Mouse (Mus musculus): Measurements from ENCODE around the gene Tcp11l2. TPM values are rescaled to one million over a fixed set of nuclear protein-coding genes. Genes with fewer than 3 reads are reported as not detected.
A peak's percentile ranks its signal among the peaks of the same experiment; 100 is the strongest.

Gene Tcp11l2
- polyA plus RNA-seq, 2 experiments: 31.4 to 44.2 TPM

GRCm38 (mm10) chr10:84585294-84585650 is 8.8 kb downstream of the Tcp11l2 start:
- peaks cover 0 to 5% of the 10 kb centered on the region in 2 experiments; a peak in 1 of 4 replicates for H3K4me1 ChIP-seq (replicated peaks; ENCODE audit: control insufficient read depth in 2 of 2, insufficient read depth in 2 of 2, low read length in 1 of 2)
- WGBS (ENCODE audit: insufficient replicate concordance): 34% methylated on average over 2 of the region's 2 CpGs
- no peak overlapping the region for H3K4me3 ChIP-seq (ENCODE audit: insufficient read depth in 1 of 2, low read depth in 2 of 2, low read length in 2 of 2)
- H3K9me3 ChIP-seq (ENCODE audit: control insufficient read depth, low read length): no peaks in the 10 kb centered on the region
- no peak overlapping the region for H3K27ac ChIP-seq
- H3K27me3 ChIP-seq (ENCODE audit: control insufficient read depth, insufficient read depth, low read length): no peaks in the 10 kb centered on the region
- ATAC-seq (ENCODE audit: insufficient read depth) (no peak), DNase-seq (ENCODE audit: low read depth in 3 of 3, low spot score in 3 of 3) (no peak)
- no peak overlapping the region for H3K9ac ChIP-seq (replicated peaks)
- no peak overlapping the region for H3K4me2 ChIP-seq (ENCODE audit: low read depth)
- no peaks in the 10 kb centered on the region for H3K36me3 ChIP-seq (replicated peaks; ENCODE audit: control insufficient read depth, insufficient read depth, low read depth)
- TF ChIP-seq CTCF (IDR thresholded peaks at IDR 0.05; ENCODE audit: low read depth): no peak
- no peak for TF ChIP-seq EP300 (IDR thresholded peaks at IDR 0.05; ENCODE audit: low read depth)

GRCm38 (mm10) chr10:84590956-84591355 is 14.5 kb downstream of the Tcp11l2 start:
- 65% methylated on average over 14 of the region's 14 CpGs for WGBS (ENCODE audit: insufficient replicate concordance)
- no peak for TF ChIP-seq CTCF (IDR thresholded peaks at IDR 0.05; ENCODE audit: low read depth)
- TF ChIP-seq EP300 (IDR thresholded peaks at IDR 0.05; ENCODE audit: low read depth): no peak
- no peaks in the 10 kb centered on the region for H3K27me3 ChIP-seq (ENCODE audit: control insufficient read depth, insufficient read depth, low read length)
- H3K4me2 ChIP-seq (ENCODE audit: low read depth): no peak overlapping the region
- no peak overlapping the region for H3K27ac ChIP-seq
- H3K9me3 ChIP-seq (ENCODE audit: control insufficient read depth, low read length): no peaks in the 10 kb centered on the region
- DNase-seq (ENCODE audit: low read depth in 3 of 3, low spot score in 3 of 3) (no peak), ATAC-seq (ENCODE audit: insufficient read depth) (no peak)
- no peak overlapping the region for H3K9ac ChIP-seq (replicated peaks)
- no peaks in the 10 kb centered on the region for H3K4me1 ChIP-seq (replicated peaks; ENCODE audit: control insufficient read depth in 2 of 2, insufficient read depth in 2 of 2, low read length in 1 of 2)
- no peaks in the 10 kb centered on the region; the same call in 1 of the 2 replicates for H3K36me3 ChIP-seq (replicated peaks; ENCODE audit: control insufficient read depth, insufficient read depth, low read depth)
- no peak overlapping the region for H3K4me3 ChIP-seq (ENCODE audit: insufficient read depth in 1 of 2, low read depth in 2 of 2, low read length in 2 of 2)

DNA sequence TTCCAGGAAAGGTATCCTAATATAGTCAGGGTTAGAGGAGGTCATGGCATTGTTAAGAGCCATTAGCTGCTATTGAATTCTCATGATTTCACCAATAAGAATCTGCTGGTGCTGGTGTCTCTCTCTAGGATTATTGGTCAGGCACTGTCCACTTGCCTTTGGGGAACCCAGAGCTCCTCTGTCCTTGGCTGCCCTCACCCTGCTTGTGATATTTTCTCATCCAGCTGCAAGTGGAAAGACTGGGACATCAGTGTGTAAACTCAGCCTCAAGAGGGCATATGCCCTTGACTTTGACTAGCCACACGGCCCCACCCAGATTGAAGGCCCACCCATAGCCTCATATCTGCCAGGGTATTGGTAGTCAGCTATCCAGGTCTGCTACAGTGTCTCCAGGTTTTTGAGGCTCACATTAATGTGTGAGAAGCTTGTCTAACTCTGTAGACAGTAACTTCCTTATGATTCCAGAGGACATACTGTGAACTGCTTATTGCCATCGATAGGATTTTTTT is 15.3 kb downstream of the Tcp11l2 start:
- WGBS (ENCODE audit: insufficient replicate concordance): 74% methylated on average over 2 of the region's 2 CpGs

GRCm38 (mm10) chr10:84592745-84593144 is 16.3 kb downstream of the Tcp11l2 start:
- H3K4me3 ChIP-seq (ENCODE audit: insufficient read depth in 1 of 2, low read depth in 2 of 2, low read length in 2 of 2): no peak overlapping the region
- H3K27me3 ChIP-seq (ENCODE audit: control insufficient read depth, insufficient read depth, low read length): no peaks in the 10 kb centered on the region
- no peaks in the 10 kb centered on the region for H3K4me1 ChIP-seq (replicated peaks; ENCODE audit: control insufficient read depth in 2 of 2, insufficient read depth in 2 of 2, low read length in 1 of 2)
- H3K9ac ChIP-seq (replicated peaks): no peak overlapping the region
- no peak for ATAC-seq (ENCODE audit: insufficient read depth)
- no peak for DNase-seq (ENCODE audit: low read depth in 3 of 3, low spot score in 3 of 3)
- no peaks in the 10 kb centered on the region for H3K9me3 ChIP-seq (ENCODE audit: control insufficient read depth, low read length)
- H3K4me2 ChIP-seq (ENCODE audit: low read depth): no peak overlapping the region
- 55% methylated on average over 3 of the region's 3 CpGs for WGBS (ENCODE audit: insufficient replicate concordance)
- TF ChIP-seq EP300 (IDR thresholded peaks at IDR 0.05; ENCODE audit: low read depth): no peak
- TF ChIP-seq CTCF (IDR thresholded peaks at IDR 0.05; ENCODE audit: low read depth): no peak
- no peak overlapping the region for H3K27ac ChIP-seq
- no peaks in the 10 kb centered on the region; the same call in 1 of the 2 replicates for H3K36me3 ChIP-seq (replicated peaks; ENCODE audit: control insufficient read depth, insufficient read depth, low read depth)

More for the DNA sequence above, 15.3 kb downstream of the Tcp11l2 start:
- Histone ChIP-seq H3K27ac (no peak overlapping the region), H3K36me3 (replicated peaks; ENCODE audit: control insufficient read depth, insufficient read depth, low read depth) (no peaks in the 10 kb centered on the region; the same call in 1 of the 2 replicates), H3K4me2 (ENCODE audit: low read depth) (no peak overlapping the region), H3K4me1 (replicated peaks; ENCODE audit: control insufficient read depth in 2 of 2, insufficient read depth in 2 of 2, low read length in 1 of 2) (no peaks in the 10 kb centered on the region), H3K9ac (replicated peaks) (no peak overlapping the region), H3K9me3 (ENCODE audit: control insufficient read depth, low read length) (no peaks in the 10 kb centered on the region), H3K27me3 (ENCODE audit: control insufficient read depth, insufficient read depth, low read length) (no peaks in the 10 kb centered on the region), H3K4me3 (ENCODE audit: insufficient read depth in 1 of 2, low read depth in 2 of 2, low read length in 2 of 2) (no peak overlapping the region)
- TF ChIP-seq CTCF (IDR thresholded peaks at IDR 0.05; ENCODE audit: low read depth) (0 out of 2 replicates have a peak, but pooled peaks have one; percentile 3), EP300 (IDR thresholded peaks at IDR 0.05; ENCODE audit: low read depth) (no peak)
- DNase-seq (ENCODE audit: low read depth in 3 of 3, low spot score in 3 of 3): no peak
- ATAC-seq (ENCODE audit: insufficient read depth): no peak

DNA sequence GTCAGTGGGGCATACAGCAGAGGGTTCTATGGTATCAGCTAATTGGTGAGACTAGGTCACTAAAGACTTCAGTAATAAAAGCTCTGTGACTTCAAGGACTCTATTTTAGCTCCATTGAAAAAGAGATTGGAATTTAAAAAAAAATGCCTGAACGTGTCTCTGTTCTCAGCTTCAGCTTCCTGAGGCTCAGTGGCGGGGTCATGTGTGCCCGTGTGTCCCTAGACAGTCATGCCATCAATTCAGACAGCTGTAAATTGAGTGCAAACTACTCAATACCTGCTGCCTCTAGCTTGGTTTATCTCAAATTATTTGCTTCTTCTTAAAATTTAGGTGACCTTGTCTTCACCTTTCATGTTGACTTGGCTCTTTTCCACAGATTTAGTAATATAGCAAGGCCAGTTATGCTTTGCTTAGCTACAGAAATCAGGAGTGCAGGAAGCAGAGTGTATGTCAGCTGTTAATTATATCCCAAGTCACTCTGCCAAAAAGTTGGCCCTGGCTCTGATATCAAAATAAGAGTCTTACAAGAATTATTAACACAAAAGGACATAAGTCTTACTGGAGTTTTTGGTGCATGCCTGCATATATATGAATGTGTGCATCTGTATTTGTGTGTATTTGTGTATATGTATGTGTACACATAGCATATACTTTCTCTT is 20.8 kb downstream of the Tcp11l2 start:
- ATAC-seq (ENCODE audit: insufficient read depth) (no peak), DNase-seq (ENCODE audit: low read depth in 3 of 3, low spot score in 3 of 3) (no peak)
- H3K9me3 ChIP-seq (ENCODE audit: control insufficient read depth, low read length): no peaks in the 10 kb centered on the region
- TF ChIP-seq EP300 (IDR thresholded peaks at IDR 0.05; ENCODE audit: low read depth) (no peak), CTCF (IDR thresholded peaks at IDR 0.05; ENCODE audit: low read depth) (no peak)
- no peak overlapping the region for H3K4me3 ChIP-seq (ENCODE audit: insufficient read depth in 1 of 2, low read depth in 2 of 2, low read length in 2 of 2)
- H3K27ac ChIP-seq: no peak overlapping the region
- 55% methylated on average over 3 of the region's 3 CpGs for WGBS (ENCODE audit: insufficient replicate concordance)
- H3K4me2 ChIP-seq (ENCODE audit: low read depth): no peak overlapping the region
- H3K27me3 ChIP-seq (ENCODE audit: control insufficient read depth, insufficient read depth, low read length): no peaks in the 10 kb centered on the region
- no peaks in the 10 kb centered on the region; the same call in 1 of the 2 replicates for H3K36me3 ChIP-seq (replicated peaks; ENCODE audit: control insufficient read depth, insufficient read depth, low read depth)
- H3K4me1 ChIP-seq (replicated peaks; ENCODE audit: control insufficient read depth in 2 of 2, insufficient read depth in 2 of 2, low read length in 1 of 2): no peaks in the 10 kb centered on the region
- H3K9ac ChIP-seq (replicated peaks): no peak overlapping the region
